Mouse (Mus musculus) adrenal gland, postnatal 25 days (tissue): ENCODE results near the gene Serpina11. TPM values are rescaled to one million over a fixed set of nuclear protein-coding genes. Genes with fewer than 3 reads are reported as not detected.
"Not testable (repeated sequence)": the region's sequence is repeated elsewhere in the genome, so short reads cannot be mapped to it uniquely, and the experiment has no call there.

Experiments
- DNase-seq: peaks from one replicate; pipeline ENCODE4 v3.0.0; 2021; ENCODE audit warnings: mixed read lengths
- total RNA-seq: library from RNA; stranded (reverse); gene quantifications from 2 replicates; pipeline ENCODE4 v1.2.3, GENCODE M21; 2021

Serpina11 gene
- total RNA-seq, 1 experiment from 2014 or later = not detected

DNA sequence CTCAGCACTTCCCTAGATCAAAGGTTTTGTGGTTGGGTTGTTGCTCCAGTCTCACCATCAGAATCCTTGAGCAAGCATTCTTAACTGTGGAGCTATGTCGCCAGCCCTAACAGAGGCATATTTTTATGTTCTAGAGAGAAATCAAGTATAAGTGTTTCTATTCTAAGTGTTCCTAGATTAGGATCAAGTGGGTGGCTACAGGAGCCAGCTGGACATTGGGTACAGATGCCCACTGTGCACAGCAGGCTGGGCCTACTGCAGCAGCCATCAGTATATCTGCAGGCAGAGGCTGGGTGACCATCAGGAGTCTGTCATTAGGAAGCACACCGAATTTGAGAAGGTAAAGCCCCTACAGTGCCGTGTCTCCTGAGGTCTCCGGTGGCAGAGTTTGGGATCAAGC lies 18.7 kb downstream of the Serpina11 start:
- no peak for DNase-seq

DNA sequence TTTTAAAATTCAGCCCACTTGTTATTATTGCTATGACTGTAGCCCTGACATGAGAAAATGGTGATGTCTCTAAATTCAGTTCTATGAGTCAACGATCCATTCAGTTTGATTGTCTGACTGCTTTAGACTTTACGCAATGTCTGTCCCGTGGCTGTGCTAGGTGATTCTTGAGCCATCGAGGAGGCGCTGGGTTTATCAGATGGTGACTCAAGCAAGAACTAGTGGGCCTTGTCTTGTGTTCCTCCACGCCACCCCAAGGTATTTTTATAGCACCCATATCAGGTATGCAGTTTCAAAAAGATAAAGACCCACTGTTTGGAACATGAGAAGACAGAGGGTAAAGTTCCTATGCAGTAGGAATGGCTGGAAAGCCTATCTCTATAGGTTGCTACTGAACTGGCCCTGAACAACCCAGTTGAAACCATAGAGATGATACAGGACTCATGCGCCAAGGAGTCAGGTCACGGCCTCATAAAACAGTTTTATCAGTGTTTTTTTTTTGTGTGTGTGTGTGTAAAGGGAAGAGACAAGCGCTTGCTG lies 20.1 kb downstream of the Serpina11 start:
- no peak for DNase-seq

DNA sequence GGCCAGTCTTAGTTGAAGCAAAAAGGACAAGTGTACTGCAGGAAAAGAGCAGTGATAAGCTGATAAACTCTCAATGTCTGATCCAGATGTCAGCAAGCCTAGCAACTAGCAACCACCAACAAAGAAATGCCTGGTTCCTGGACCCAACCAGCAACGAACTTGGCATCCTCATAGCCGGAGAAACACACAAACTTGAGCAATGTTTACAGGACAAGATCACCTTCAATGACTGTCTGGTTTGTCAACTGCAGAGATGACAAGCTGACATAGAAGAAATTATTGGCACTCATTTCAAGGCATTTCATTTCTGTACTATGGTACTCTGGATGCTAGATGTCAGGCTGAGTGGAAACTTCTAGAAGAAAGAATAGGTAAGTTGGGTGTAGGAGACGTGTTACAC lies 23.0 kb downstream of the Serpina11 start:
- no peak for DNase-seq

DNA sequence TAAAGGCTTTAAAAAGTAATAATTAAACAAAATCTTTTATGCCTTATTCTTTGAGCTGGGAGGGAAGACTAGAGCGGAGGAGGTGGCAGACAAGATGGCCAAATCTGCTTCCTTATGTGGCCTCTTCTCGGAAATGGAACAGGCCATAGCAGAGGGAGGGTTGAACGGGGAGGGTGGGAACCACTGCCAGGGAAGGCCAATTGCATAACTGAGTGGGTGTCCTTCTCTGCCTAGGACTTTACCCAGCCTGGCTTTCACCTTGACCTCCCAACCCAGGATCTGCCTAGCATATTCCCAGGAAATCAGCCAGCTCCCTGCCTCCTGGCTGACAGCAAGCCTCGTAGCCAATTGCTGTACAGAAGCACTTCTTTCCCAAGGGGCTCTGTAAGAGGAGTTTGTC lies 26.5 kb downstream of the Serpina11 start:
- DNase-seq = peak; percentile 40

DNA sequence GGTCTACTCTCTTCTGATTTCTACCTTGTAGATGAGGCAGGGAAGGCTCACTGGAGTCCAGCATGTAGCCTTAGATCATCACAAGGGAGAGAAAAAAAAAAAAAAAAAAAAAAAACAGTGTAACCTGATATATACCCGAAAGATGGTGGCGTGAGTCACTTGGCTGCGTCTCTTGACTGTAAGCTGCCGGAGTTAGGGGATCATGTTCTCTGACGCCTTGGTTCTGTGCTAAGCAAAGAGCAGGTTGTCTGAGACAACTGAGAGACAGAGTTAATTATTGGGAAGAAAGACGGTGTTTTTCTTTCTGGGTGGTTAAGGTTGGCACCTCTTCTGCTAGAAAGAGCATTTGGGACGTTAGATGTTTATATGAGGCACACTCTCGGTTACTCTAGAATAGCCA lies 26.9 kb downstream of the Serpina11 start:
- no peak for DNase-seq

DNA sequence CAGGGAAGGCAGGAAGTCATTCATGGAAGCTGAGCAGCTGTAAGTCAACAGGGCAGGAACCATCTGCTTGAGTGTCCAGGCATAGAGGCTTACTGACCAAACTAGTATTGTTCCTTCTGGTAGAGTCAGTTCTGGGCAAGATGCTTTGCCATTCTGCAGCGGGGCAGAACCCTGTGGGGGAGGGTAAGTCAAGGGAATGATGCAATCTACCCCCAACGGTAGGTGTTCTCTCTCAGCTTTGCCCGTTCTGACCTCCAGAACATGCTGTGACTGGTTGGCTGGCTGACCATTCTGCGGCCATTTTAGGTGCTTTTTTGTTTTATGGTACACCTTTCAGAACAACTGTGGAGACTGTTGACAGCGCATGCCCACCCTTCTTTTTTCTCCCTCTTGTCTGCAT lies 27.4 kb downstream of the Serpina11 start:
- DNase-seq = no peak

DNA sequence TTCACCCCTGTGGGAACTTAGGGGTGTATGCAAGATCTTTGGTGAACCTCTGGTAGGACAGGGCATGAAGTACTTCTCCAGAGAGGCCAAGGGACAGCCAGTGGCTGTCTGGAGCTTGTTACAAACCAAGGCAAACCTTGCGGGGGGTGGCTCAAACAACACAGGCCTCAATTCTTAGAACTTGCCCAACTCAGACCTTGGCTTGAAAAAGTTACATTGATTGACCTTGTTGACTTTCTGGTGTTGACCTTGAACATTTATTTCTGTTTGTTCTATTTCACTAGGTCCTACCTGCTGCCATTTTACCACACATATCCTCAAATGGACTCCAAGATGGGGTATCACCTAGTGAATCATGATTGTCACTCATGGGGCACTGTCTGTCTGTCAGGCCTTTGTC lies 28.0 kb downstream of the Serpina11 start:
- no peak for DNase-seq

DNA sequence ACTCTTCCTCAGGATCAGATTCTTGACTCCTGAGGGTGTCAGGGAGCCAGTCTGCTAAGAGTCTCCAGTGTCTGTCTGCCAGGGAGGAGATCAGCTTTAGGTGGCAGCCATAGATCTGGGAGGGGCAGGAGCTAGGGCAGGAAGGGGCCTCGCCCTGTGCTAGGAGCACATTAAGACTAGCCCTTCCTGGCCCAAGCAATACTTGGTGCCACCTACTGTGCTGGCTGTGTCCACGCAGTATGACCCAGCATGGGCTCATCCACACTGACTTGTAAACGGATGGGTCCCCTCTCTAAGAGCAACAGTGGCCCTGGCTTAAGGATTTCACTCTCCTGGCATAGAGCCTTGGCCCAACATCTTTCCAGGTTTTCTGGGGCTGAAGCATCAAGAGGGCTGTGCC lies 31.0 kb downstream of the Serpina11 start, which contains the start of gene Serpina1e:
TSS of gene Serpina1e (minus strand) at position 178 of the 400 bp plus-strand sequence.
- no peak for DNase-seq

DNA sequence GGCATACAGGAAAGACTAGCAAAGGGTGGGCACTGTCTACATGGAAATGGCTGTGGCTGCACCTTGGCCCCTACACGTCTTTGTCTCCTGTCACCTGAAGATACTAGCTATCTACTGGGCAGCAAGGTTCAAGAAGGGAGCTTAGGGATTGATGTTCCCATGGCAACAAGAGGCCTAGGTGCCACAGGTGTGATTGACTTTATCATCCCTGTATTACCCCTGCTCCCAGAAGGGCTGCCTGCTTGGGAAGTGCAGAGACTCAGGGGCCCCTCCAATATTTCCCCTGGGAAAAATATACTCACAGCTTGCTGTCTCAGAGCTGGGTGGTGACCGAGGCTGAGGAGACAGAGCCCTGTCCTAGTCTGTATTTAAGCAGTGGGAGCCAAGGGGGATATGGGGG lies 33.2 kb downstream of the Serpina11 start:
- not testable (repeated sequence) for DNase-seq

DNA sequence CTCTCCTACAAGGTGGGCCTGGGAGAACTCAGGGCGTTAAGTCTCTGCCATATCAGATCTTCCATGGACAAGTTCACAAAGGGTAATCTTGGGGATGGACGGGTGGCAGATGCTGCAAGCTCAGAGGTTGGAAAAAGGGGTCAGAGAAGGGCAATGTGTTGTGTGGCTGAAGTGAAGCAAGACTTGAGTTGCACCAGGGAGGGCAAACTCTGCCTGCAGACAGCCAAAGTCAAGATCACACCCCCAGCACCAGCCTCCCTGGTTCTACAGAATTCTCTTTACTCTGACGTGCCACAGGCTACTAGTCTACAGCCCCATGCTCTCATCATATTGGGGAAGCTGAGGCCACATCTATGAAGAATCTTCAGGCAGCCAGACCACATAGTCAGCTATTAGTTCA lies 36.8 kb downstream of the Serpina11 start:
- DNase-seq = not testable (repeated sequence)

DNA sequence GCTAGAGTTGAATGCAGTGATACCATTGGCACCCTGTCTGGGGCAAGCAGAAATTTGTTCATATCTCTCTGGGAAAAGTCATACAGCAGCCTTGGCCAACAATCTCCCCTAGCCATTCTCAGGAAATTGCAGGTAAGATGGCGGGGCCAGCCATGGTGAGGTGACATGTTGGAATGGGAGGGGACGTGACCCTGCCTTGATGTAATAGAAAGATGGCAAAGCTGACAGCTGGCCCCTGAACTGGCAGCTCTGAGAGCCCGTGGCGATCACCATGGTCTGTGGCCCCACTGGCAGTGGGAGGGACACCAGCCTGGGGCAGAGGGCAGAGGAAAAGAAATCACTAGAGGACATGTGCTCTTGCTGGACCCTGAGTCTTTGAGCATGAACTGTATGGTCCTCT lies 43.5 kb downstream of the Serpina11 start:
- no peak for DNase-seq

Other genes starting within 250 kb of the Serpina11 start
- gene Serpina1d, start 216.4 kb downstream of the Serpina11 start, total RNA-seq = 0.24 and 34.4 TPM in 2 replicates
- gene Serpina1b, start 159.6 kb downstream of the Serpina11 start, total RNA-seq = 0.24 and 60.8 TPM in 2 replicates
- gene Serpina1a, start 126.4 kb downstream of the Serpina11 start, total RNA-seq = 0.46 and 28.4 TPM in 2 replicates
- 41.5 TPM in 1 of 2 replicates, not detected in the other for gene Serpina1c, start 85.1 kb downstream of the Serpina11 start, total RNA-seq
- 0.24 and 32.8 TPM in 2 replicates for gene Serpina1e, start 31.0 kb downstream of the Serpina11 start, total RNA-seq
- not detected in 2 replicates for gene Serpina9, start 23.8 kb upstream of the Serpina11 start, total RNA-seq
- gene Serpina12, start 54.5 kb upstream of the Serpina11 start, total RNA-seq = 0.12 and 0.24 TPM in 2 replicates
- not detected in 2 replicates for gene Serpina5, start 111.2 kb upstream of the Serpina11 start, total RNA-seq
- gene Serpina3a, start 122.8 kb upstream of the Serpina11 start, total RNA-seq = not detected in 2 replicates
- gene Serpina3b, start 138.0 kb upstream of the Serpina11 start, total RNA-seq = 0.18 TPM in 1 of 2 replicates, not detected in the other
- gene Serpina3c, start 163.9 kb upstream of the Serpina11 start, total RNA-seq = 8.4 and 13.2 TPM in 2 replicates
- 0.15 TPM in 1 of 2 replicates, not detected in the other for gene Serpina3f, start 224.6 kb upstream of the Serpina11 start, total RNA-seq
- 2.6 TPM in 2 replicates for gene Serpina3g, start 246.3 kb upstream of the Serpina11 start, total RNA-seq